Mouse (Mus musculus) hindbrain, embryonic 12.5 days (tissue): ENCODE measurements around the gene Rai1. TPM values are rescaled to one million over a fixed set of nuclear protein-coding genes. Genes with fewer than 3 reads are reported as not detected.
A peak's percentile ranks its signal among the peaks of the same experiment; 100 is the strongest.

Experiments used
- ATAC-seq: fragments of 200-750 bp; cut with Nextera tagmentation; 2 replicates; pipeline ENCODE4 v1.8.0; 2017; ENCODE audit warnings: moderate TSS enrichment; ENCODE audit not compliant: low FRiP score
- H3K27ac ChIP-seq: fragments of 300-500 bp; sonication (generic); 2 replicates; pipeline ENCODE4 v1.5.1; 2016; ENCODE audit warnings: mild to moderate bottlenecking
- H3K27me3 ChIP-seq: fragments of 300-500 bp; sonication (generic); 2 replicates; pipeline ENCODE4 v1.6.1; 2016; ENCODE audit warnings: mild to moderate bottlenecking
- H3K36me3 ChIP-seq: fragments of 300-500 bp; sonication (generic); 2 replicates; pipeline ENCODE4 v1.6.1; 2016; ENCODE audit warnings: mild to moderate bottlenecking
- H3K4me1 ChIP-seq: fragments of 300-500 bp; sonication (generic); 2 replicates; pipeline ENCODE4 v1.6.1; 2016
- H3K4me2 ChIP-seq: fragments of 300-500 bp; sonication (generic); replicated peaks from 2 replicates; pipeline ENCODE4 v1.6.1; 2016; ENCODE audit warnings: mild to moderate bottlenecking
- H3K4me3 ChIP-seq: fragments of 300-500 bp; sonication (generic); 2 replicates; pipeline ENCODE4 v1.5.1; 2016; ENCODE audit warnings: mild to moderate bottlenecking
- H3K9ac ChIP-seq: fragments of 300-500 bp; sonication (generic); 2 replicates; pipeline ENCODE4 v1.6.1; 2016; ENCODE audit warnings: mild to moderate bottlenecking, moderate library complexity
- H3K9me3 ChIP-seq: fragments of 300-500 bp; sonication (generic); replicated peaks from 2 replicates; pipeline ENCODE4 v1.6.1; 2016; ENCODE audit warnings: mild to moderate bottlenecking
- WGBS: fragments of 180-500 bp; shearing (Covaris S2); methylation state at CpG from one replicate; pipeline ENCODE4 v1.1.7; 2016; 5-methylcytosine and 5-hydroxymethylcytosine counted together
- polyA plus RNA-seq: library from polyadenylated mRNA; unstranded; fragments of >200 nt; fragmentation: Nextera tagmentation; extraction: Ambion mirVana; gene quantifications from 2 replicates; pipeline ENCODE4 v1.2.1, GENCODE M21; 2016

The Rai1 gene
- 40.2 and 43.0 TPM in 2 replicates for polyA plus RNA-seq

DNA sequence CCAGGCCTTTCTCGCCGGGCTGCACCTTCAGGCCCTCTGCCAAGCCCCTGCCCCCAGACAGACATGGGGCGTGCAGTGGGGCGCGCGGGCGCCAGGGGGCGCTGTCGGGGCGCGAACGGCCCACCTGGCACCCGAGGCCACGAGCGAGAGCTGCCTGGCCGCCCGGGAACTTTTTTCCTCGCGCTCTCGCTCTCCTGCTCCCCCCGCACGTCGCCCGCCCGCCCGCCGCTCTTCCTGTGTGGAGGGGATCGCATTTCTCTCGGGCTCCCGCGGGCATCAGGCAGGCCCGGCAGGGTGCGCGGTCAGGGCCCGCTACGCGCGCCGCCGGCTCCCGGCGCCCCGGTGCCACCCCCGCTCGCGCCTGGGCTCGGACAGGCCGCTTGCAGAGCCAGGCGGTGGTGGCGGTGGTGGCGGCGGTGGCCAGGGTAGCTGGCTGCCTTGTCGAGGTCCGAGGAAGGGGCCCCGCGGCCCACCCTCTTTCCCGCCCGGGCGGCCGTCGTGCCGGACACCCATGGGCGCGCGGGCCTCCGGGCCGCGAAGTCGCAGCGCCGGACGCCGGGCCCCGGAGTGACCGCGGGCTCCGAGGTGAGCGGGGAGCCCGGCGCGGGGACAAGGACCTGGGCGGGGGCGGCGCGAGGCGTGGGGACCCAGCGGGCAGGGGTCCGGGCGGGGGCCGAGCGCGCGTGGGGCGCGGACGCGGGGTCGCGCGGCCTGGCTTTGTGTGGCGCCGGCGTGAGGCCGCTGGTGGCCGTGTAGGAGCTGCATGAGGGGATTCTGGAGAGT is at the start of gene Rai1:
Gene Rai1, plus strand, starts transcription at position 204 of the 783 bp plus-strand sequence.
- Histone ChIP-seq H3K4me2 (peak within 1 kb of the TSS; percentile 87), H3K27me3 (no peaks in the 10 kb centered on the region), H3K4me3 (peak within 1 kb of the TSS; percentile 91), H3K36me3 (no peaks in the 10 kb centered on the region), H3K9me3 (no peaks in the 10 kb centered on the region), H3K9ac (peak within 1 kb of the TSS; percentile 97), H3K4me1 (peaks cover 41% of the 10 kb centered on the region), H3K27ac (peak within 1 kb of the TSS; percentile 94)
- peak; percentile 81 for ATAC-seq
- under 1% methylated on average over 96 of the region's 105 CpGs for WGBS

DNA sequence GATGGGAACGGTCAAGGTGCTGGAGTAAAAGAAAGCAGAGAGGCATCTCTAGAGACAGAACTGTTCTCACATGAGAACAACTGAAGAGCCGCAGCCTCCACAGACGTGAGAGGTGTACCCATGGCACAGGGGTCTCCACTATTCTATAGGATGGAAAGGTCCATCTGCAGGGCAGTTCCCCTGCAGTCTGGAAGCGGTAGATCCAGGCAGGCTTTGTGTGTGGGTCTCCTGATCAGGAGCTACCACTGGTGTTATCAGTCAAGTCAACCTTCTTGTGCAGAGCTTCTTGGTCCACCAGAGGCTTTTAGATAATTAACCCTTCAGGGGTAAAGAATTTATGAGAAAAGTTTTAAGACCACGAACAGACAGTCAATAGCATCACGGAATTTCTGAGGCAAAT is 48.3 kb upstream of the Rai1 start:
- ATAC-seq = no peak
- no peak overlapping the region for H3K9ac ChIP-seq
- H3K27ac ChIP-seq = no peak overlapping the region
- H3K36me3 ChIP-seq = no peaks in the 10 kb centered on the region
- H3K4me2 ChIP-seq = no peak overlapping the region
- 87% methylated on average over 6 of the region's 6 CpGs for WGBS
- no peak overlapping the region for H3K4me3 ChIP-seq
- H3K9me3 ChIP-seq = no peaks in the 10 kb centered on the region
- H3K4me1 ChIP-seq = no peaks in the 10 kb centered on the region
- no peaks in the 10 kb centered on the region for H3K27me3 ChIP-seq

DNA sequence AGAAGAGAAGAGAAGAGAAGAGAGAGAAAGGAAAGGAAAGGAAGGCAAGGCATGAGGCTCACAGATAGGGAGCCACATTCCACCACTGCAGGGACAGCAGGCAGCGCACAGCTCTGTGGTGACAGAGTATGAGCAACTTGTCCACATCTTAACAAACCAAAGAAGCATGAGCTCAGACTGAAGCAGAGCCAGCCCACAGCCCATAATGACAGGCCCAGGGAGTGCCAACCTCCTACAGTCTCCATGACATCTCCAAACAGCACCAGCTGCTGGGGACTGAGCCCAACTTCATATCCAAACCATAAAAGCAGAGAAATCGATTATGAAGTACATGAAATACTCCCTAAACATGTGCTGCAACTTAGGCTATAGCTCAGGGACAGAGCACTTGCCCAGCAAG is 46.8 kb upstream of the Rai1 start:
- 65% methylated on average over 2 of the region's 2 CpGs for WGBS
- Histone ChIP-seq H3K36me3 (no peaks in the 10 kb centered on the region), H3K9me3 (no peaks in the 10 kb centered on the region), H3K4me3 (no peak overlapping the region), H3K27me3 (no peaks in the 10 kb centered on the region), H3K27ac (no peak overlapping the region), H3K4me2 (no peak overlapping the region), H3K4me1 (no peaks in the 10 kb centered on the region), H3K9ac (no peak overlapping the region)
- ATAC-seq = no peak

DNA sequence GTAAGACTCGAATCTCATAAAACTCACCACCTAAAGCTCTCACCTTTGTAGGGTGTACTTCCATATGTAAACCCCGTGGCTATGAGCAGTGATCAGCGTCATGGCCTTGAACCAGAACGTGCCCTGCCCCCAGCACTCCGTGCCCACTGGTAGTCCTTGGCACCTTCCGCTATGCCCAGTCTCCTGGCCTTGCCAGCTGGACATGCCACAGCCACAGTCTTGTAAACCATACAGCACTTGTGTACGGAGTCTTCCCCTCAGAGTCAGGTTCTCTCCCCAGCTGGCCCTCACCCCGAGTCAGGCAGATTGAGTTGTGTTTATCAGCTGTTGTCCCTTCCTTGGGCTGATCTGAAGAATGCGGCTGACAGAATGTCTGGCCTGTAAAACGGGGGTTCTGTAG is 46.4 kb upstream of the Rai1 start:
- no peaks in the 10 kb centered on the region for H3K9me3 ChIP-seq
- WGBS = 81% methylated on average over 10 of the region's 10 CpGs
- no peak for ATAC-seq

DNA sequence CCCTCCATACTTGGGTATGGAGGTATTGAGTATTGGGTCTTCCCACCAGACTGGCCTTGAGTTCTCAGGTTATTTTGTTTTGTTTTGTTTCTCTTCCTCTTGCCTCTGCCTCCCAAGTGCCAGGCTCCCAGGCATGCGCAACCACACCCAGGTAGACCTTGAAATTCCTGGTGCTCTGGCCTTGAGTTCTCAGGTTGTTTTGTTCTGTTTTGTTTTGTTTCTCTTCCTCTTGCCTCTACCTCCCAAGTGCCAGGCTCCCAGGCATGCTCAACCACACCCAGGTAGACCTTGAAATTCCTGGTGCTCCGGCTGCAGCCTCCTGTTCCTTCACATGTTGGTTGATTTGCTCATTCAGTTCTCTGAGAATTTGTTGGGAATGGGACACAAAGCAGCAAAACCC is 44.8 kb upstream of the Rai1 start:
- H3K27me3 ChIP-seq = no peaks in the 10 kb centered on the region
- no peak for ATAC-seq
- H3K27ac ChIP-seq = no peak overlapping the region
- H3K9me3 ChIP-seq = no peaks in the 10 kb centered on the region
- H3K9ac ChIP-seq = no peak overlapping the region
- no peak overlapping the region for H3K4me3 ChIP-seq
- no peak overlapping the region for H3K4me2 ChIP-seq
- no peaks in the 10 kb centered on the region for H3K36me3 ChIP-seq
- no peaks in the 10 kb centered on the region for H3K4me1 ChIP-seq
- WGBS = 94% methylated on average over 2 of the region's 2 CpGs

More for the DNA sequence above, 46.4 kb upstream of the Rai1 start:
- H3K27me3 ChIP-seq = no peaks in the 10 kb centered on the region
- H3K4me3 ChIP-seq = no peak overlapping the region
- H3K27ac ChIP-seq = no peak overlapping the region
- peak overlapping the region; percentile 14; the same call in 1 of the 2 replicates for H3K9ac ChIP-seq
- no peak overlapping the region for H3K4me2 ChIP-seq
- no peaks in the 10 kb centered on the region for H3K4me1 ChIP-seq
- H3K36me3 ChIP-seq = no peaks in the 10 kb centered on the region

DNA sequence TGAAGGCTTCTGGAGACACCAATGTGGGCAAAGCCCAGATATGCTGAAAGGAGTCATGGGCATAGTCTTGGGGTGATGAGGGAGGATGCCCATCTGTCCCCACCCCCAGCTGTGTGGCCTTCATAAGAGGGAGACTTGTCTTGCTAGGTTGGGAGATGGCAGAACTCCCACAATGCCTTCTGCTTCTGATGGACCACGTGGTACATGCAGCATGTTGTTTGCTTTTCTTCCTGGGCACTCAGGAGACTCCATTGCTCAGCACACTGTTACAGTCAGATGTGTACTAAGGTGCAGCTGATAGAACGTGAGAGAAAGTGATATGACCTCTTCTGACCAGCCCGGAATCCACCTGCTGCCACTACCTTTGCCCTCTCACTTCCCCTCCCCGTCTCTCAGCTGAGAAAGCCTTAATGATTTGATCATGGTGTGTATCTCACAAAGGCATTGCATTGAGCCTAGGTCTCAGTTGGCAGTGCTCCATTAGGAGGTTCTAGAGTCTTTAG is 43.3 kb upstream of the Rai1 start:
- no peak overlapping the region for H3K9ac ChIP-seq
- no peaks in the 10 kb centered on the region for H3K9me3 ChIP-seq
- H3K27ac ChIP-seq = no peak overlapping the region
- 73% methylated on average over 4 of the region's 4 CpGs for WGBS
- H3K36me3 ChIP-seq = no peaks in the 10 kb centered on the region
- no peak for ATAC-seq
- H3K4me2 ChIP-seq = no peak overlapping the region
- H3K4me1 ChIP-seq = no peaks in the 10 kb centered on the region
- no peaks in the 10 kb centered on the region for H3K27me3 ChIP-seq
- H3K4me3 ChIP-seq = no peak overlapping the region

DNA sequence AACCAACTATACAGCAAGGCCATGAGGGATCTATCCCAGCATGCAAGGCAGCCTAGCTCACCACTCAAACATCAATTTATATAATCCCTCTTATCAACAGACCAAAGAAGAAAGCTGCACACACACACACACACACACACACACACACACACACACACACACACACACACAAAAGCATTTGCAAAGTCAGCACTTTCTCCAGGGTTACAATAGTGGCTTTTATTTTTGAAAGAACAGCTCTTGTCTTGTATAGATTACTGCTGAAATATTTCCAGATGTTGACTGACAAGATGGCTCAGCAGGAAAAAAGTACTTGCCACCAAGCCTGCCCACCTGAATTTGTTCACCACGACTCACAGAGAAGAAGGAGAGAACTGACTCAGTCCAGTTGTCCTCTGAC is 39.5 kb upstream of the Rai1 start:
- WGBS = 60% methylated on average over 1 of the region's 1 CpGs
- Histone ChIP-seq H3K9me3 (no peaks in the 10 kb centered on the region), H3K4me1 (no peaks in the 10 kb centered on the region), H3K36me3 (no peaks in the 10 kb centered on the region), H3K27ac (no peak overlapping the region), H3K4me2 (no peak overlapping the region), H3K4me3 (no peak overlapping the region), H3K27me3 (no peaks in the 10 kb centered on the region), H3K9ac (no peak overlapping the region)
- ATAC-seq = no peak

DNA sequence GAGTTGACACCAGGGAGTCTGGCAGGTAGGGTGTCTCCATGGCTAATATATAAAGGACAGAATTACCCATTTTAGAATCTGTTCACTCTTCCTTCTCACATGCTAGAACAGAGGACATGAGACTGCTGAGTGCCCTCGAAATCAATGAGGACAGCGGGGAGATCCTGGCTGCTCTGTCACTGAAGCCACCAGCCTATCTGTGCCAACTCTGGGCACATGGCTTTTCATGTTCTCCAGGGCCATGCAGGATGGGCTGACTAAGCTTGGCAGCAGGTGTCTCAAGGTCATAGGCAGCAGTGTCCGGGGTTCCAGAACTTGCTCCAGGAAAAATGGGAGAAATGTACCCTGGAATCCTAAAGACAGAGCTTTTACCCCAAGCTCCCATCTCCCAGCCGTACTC is 37.2 kb upstream of the Rai1 start:
- Histone ChIP-seq H3K4me1 (peaks cover 2% of the 10 kb centered on the region; the same call in 1 of the 2 replicates), H3K27ac (no peak overlapping the region), H3K4me2 (no peak overlapping the region), H3K9ac (no peak overlapping the region), H3K4me3 (no peak overlapping the region), H3K9me3 (no peaks in the 10 kb centered on the region), H3K27me3 (no peaks in the 10 kb centered on the region), H3K36me3 (no peaks in the 10 kb centered on the region)
- 93% methylated on average over 4 of the region's 4 CpGs for WGBS
- no peak for ATAC-seq

DNA sequence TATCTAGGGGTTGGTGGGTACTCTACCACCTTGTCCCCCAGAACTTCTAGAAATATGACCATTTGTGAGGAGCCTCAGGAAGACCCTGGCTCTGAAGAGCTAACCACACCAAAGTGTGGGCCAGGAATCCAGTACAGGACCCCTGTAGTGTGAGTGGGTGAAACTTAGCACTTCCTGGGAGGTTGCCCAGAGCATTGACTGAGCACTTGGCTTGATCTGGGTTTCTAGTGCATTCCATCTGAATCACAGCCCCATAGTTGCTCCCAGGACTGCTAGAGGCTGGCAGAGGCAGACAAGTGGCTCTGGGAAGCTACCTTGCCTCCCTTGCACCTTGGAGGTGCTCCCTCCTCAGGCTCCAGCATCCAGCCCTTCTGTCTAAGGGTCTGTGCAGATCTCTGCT is 36.2 kb upstream of the Rai1 start:
- no peak overlapping the region for H3K9ac ChIP-seq
- H3K9me3 ChIP-seq = no peaks in the 10 kb centered on the region
- peaks cover 2% of the 10 kb centered on the region; the same call in 1 of the 2 replicates for H3K4me1 ChIP-seq
- no peaks in the 10 kb centered on the region for H3K36me3 ChIP-seq
- ATAC-seq = no peak
- no peak overlapping the region for H3K27ac ChIP-seq
- no peak overlapping the region for H3K4me3 ChIP-seq
- H3K4me2 ChIP-seq = no peak overlapping the region
- H3K27me3 ChIP-seq = no peaks in the 10 kb centered on the region

DNA sequence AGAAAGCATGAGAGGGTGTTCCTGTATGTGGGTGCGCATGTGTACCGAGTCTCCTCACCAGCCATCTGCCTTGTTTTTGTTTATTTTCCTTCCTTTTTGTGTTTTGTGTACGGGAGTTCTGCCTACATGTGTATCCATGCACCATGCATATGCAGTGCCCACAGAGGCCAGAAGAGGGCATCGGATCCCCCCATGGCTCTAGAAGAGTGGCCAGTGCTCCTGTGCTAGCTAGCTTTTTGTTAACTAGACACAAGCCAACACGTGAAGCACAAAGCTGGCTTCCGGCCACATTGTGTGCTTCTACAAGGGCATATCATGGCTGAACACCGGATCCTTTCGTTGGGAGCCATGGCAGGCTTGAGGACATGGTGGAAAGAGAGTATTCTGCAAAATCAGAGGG is 34.2 kb upstream of the Rai1 start:
- H3K36me3 ChIP-seq = no peaks in the 10 kb centered on the region
- H3K4me3 ChIP-seq = no peak overlapping the region
- no peak for ATAC-seq
- WGBS = 38% methylated on average over 8 of the region's 8 CpGs
- no peaks in the 10 kb centered on the region for H3K27me3 ChIP-seq
- no peak overlapping the region for H3K4me2 ChIP-seq
- H3K4me1 ChIP-seq = peaks cover 2% of the 10 kb centered on the region; the same call in 1 of the 2 replicates
- H3K27ac ChIP-seq = no peak overlapping the region
- H3K9ac ChIP-seq = no peak overlapping the region
- no peaks in the 10 kb centered on the region for H3K9me3 ChIP-seq

DNA sequence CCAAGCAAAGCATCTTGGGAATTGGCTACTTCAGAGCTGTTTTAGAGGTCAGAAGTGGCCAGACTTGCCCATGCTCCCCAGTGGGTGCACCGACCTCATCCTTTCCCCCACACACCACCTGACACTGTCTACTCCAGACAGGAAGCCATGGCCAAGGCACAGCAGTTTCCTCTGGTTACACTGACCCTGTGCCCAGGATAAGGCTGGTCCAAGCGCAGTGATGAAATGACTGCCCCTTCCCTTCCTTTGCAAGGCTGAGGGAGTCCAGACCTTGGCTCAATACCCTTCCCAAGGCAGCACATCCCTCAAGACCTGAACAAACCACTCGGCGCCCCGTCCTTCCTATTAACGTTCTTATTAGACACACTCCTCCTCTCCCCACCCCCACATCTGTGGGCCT is 33.6 kb upstream of the Rai1 start:
- no peak overlapping the region for H3K4me2 ChIP-seq
- no peak overlapping the region for H3K27ac ChIP-seq

DNA sequence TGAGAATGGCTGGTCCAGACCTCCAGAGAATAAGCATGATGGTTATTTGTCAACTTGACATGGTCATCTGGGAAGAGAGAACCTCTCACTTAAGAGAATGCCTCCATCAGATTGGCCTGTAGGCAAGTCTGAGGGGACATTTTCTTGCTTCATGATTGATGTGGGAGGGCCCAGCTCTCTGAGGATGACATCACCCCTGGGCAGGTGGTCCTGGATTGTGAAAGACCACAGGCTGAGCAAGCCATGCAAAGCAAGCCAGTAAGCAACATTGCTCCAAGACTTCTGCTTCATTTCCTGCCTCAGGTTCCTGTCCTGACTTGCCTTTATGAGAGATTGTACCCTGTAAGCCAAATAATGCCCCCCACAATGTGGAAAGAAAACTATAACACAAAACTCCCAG is 31.7 kb upstream of the Rai1 start:
- Histone ChIP-seq H3K4me1 (peaks cover 2% of the 10 kb centered on the region; the same call in 1 of the 2 replicates), H3K27me3 (no peaks in the 10 kb centered on the region), H3K4me3 (no peak overlapping the region), H3K4me2 (no peak overlapping the region), H3K36me3 (no peaks in the 10 kb centered on the region), H3K9me3 (no peaks in the 10 kb centered on the region), H3K9ac (no peak overlapping the region), H3K27ac (no peak overlapping the region)
- no peak for ATAC-seq

More for the DNA sequence above, 33.6 kb upstream of the Rai1 start:
- H3K9me3 ChIP-seq = no peaks in the 10 kb centered on the region
- H3K4me3 ChIP-seq = no peak overlapping the region
- no peaks in the 10 kb centered on the region for H3K36me3 ChIP-seq
- no peak for ATAC-seq
- WGBS = 93% methylated on average over 6 of the region's 6 CpGs
- H3K4me1 ChIP-seq = peaks cover 2% of the 10 kb centered on the region; the same call in 1 of the 2 replicates
- no peaks in the 10 kb centered on the region for H3K27me3 ChIP-seq
- no peak overlapping the region for H3K9ac ChIP-seq

DNA sequence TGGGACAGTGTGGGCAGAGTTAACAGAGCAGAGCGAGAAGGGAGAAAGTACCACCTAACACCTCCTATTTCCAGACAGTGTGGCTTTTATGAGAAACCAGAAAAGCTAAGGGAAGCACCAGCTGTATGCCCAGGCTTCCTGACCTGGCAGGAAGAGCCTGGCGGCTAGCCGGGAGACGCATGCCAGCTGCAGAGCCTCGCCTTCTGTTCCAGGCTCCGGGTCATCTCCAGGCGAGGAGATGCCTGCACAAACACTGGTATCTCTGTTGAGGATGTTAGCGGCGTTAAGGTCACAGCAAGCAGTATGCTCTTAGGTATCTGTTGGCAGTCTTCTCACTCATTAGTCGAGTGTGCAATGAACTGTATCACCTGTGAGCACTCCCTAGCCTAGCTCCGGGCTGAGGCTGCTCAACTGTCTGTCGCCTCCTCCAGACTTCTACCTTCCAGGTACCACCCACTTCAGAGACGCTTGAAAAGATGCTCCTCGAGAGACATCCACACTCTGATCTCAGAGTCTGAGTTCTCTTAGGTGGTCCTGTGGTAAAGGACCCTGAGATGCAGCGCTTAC is 30.8 kb upstream of the Rai1 start:
- ATAC-seq = no peak
- Histone ChIP-seq H3K27me3 (no peaks in the 10 kb centered on the region), H3K9ac (no peak overlapping the region), H3K4me1 (peaks cover 2% of the 10 kb centered on the region; the same call in 1 of the 2 replicates), H3K36me3 (no peaks in the 10 kb centered on the region), H3K4me3 (no peak overlapping the region), H3K9me3 (0 out of 2 replicates have a peak, but pooled peaks cover 4% of the 10 kb centered on the region), H3K4me2 (no peak overlapping the region), H3K27ac (no peak overlapping the region)
- WGBS = 74% methylated on average over 15 of the region's 15 CpGs
